Mouse (Mus musculus): ENCODE data around the gene Tyw1. TPM values are rescaled to one million over a fixed set of nuclear protein-coding genes. Genes with fewer than 3 reads are reported as not detected.
A peak's percentile ranks its signal among the peaks of the same experiment; 100 is the strongest.

Gene Tyw1
- total RNA-seq, 2 experiments from 2014 or later, result 6.7 to 13.5 TPM

DNA sequence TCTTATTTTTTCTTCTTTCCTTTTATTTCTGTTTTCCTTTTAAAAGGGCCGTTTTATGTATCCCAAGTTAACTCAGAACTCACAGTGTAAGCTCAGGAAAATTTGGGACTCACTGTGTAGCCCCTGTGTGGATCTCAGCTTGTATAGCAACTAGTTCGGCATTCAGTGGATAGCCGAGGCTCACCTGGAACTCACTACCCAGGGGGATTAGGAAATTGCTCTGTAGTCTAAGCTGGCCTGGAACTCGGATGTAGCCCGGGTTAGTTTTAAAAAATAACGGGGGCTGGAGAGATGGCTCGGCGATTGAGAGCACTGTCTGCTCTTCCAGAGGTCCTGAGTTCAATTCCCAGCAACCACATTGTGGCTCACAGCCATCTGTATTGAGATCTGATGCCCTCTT, 1.9 kb downstream of the Tyw1 start:
- ATAC-seq (replicated peaks; ENCODE audit: low FRiP score, poor library complexity, severe bottlenecking), result no peak

DNA sequence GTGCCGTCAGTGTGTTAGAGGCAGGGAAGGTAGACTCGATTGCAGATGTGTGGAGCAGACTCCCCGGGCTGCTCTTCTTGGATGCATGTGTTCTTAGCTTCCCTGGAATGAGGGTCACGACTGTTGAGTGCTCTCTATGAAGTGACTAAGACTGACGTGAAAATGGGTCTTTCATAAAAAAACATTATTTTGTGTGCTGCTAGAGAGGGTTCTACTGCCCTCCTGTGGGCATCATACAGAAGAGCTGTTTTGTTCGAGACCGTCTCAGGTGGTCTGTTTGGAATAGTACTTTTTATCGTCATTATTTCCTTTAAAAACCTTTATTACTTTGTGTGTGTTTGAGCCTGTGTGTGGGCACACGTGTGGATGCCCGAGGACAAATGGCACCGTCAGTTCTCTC, 8.0 kb downstream of the Tyw1 start:
- ATAC-seq (replicated peaks; ENCODE audit: low FRiP score, poor library complexity, severe bottlenecking), result no peak

GRCm38 (mm10) chr5:130264433-130265005, 9.1 kb downstream of the Tyw1 start:
- ATAC-seq (replicated peaks; ENCODE audit: low FRiP score, poor library complexity, severe bottlenecking), result no peak

DNA sequence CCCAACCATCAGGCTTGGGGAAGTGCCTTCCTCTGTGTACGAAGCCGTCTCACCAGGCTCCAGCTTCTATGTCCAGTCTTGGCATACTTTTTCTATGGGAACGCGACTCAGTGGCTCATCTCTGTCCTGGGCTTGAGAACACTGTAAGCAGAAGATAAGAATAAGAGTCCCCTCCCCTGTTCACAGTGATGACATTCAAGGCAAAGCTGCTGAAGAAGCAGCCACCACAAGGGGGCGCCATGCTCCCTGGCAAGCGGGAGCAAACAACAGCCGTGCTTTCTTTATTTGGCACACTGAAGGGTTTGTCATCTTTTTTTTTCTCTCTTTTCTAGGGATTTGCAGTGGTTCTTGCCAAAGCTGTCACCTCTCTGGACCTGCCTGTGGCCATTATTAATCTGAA, 11.2 kb downstream of the Tyw1 start:
- ATAC-seq (replicated peaks; ENCODE audit: low FRiP score, poor library complexity, severe bottlenecking), result peak; percentile 68

- ATAC-seq (replicated peaks; ENCODE audit: low FRiP score, poor library complexity, severe bottlenecking), result no peak
These were observed 11.9 kb downstream of the Tyw1 start for GRCm38 (mm10) chr5:130267316-130267715.

DNA sequence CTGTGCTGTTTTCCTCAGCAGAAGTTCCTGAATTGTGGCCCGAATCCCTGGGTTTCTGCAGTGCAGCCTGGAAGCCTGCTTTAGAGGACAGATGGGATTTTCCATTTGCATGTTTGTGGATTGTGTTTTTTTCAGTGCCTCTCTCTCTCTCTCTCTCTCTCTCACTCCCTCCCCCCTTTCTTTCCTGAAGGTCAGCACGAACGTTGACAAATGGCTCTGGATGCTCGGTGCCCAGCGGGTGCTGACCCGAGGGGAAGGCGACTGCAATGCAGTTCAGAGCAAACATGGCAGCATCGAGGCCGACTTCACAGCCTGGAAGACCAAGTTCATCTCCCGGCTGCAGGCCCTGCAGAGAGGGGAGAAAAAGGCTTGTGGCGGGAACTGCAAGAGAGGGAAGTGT, 13.6 kb downstream of the Tyw1 start:
- no peak for ATAC-seq (replicated peaks; ENCODE audit: low FRiP score, poor library complexity, severe bottlenecking)

- no peak for ATAC-seq (replicated peaks; ENCODE audit: low FRiP score, poor library complexity, severe bottlenecking)
These were observed 16.9 kb downstream of the Tyw1 start for GRCm38 (mm10) chr5:130272344-130272743.

DNA sequence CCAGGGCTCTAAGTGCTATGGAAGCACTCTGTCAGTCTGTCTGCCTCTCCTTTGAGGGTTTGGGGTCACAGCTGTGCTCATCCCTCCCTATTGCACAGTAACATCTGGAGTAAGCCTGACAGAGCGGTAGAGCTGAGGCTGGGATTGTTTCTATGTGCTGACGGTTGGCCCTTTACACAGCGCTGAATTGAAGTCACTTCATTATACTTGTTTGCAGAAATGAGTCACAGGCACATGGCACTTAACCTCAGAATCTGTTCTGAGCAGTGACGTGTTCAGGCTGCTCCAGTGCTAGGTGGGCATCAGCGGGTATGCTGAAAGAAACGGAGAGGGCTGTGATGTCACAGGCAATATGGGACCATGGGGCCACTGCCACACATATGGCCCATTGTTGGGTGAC, 17.6 kb downstream of the Tyw1 start:
- ATAC-seq (replicated peaks; ENCODE audit: low FRiP score, poor library complexity, severe bottlenecking), result no peak

- no peak for ATAC-seq (replicated peaks; ENCODE audit: low FRiP score, poor library complexity, severe bottlenecking)
These were observed 20.1 kb downstream of the Tyw1 start for GRCm38 (mm10) chr5:130275509-130275908.

DNA sequence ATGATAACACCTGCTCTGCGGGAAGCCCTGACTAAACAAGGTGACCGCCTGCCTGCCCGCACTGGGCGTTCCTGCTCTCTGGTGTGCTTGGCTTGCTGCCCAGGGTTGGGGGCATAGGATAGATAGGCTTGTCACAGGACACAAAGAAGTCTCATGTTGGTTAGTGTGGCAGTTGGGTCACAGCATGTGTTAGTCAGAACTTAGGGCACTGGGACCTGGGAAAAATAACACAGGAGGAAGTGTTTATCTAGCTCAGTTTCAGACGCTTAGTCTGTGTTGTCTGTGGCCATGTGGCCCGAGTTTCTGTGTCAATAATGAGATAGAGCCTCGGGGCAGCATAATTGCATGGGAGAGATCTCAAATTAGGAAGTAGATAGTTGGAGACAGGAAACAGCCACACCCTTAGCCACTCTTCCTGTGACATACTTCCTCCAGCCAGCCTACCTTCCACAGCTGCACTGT, 22.6 kb downstream of the Tyw1 start:
- no peak for ATAC-seq (replicated peaks; ENCODE audit: low FRiP score, poor library complexity, severe bottlenecking)

- no peak for ATAC-seq (replicated peaks; ENCODE audit: low FRiP score, poor library complexity, severe bottlenecking)
These were observed 27.8 kb downstream of the Tyw1 start for GRCm38 (mm10) chr5:130283079-130283732.

DNA sequence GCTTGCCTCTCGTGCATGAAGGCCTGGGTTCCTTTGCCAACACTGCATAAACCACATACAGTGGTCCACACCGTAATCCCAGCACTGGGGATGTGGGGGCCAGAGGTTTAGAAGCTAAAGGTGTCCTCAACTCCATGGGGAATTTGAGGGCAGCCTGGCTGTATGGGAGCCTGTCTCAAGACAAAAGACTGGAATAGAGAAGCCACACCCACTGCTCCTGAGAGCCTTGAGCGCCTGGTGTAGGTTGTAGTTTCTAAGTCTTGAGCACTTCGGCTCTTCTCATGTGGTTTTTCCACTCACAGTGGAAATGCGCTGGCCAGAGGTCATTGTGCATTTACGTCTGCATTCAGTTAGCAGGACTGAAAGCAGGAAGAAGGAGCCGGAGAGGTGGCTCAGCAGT, 32.7 kb downstream of the Tyw1 start:
- no peak for ATAC-seq (replicated peaks; ENCODE audit: low FRiP score, poor library complexity, severe bottlenecking)

DNA sequence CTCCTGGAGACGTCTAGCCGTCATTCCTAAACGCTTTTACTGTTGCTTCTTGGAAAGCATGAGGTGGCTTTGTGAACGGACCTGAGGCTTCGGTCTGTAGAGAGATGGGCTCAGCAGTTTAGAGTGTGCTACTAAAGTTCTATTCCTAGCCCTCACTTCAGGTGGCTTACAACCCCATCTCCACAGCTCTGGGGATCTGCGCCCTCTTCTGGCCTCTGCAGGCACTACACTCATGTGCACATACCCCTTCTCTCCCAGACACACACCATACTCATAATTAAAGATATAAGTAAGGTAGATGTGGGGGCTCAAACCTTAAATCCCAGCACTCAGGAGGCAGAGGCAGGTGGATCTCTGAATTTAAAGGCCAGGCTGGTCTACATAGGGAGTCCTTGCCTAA, 34.8 kb downstream of the Tyw1 start:
- ATAC-seq (replicated peaks; ENCODE audit: low FRiP score, poor library complexity, severe bottlenecking), result no peak

- no peak for ATAC-seq (replicated peaks; ENCODE audit: low FRiP score, poor library complexity, severe bottlenecking)
These were observed 35.4 kb downstream of the Tyw1 start for GRCm38 (mm10) chr5:130290775-130291174.

GRCm38 (mm10) chr5:130292976-130293375, 37.6 kb downstream of the Tyw1 start:
- no peak for ATAC-seq (replicated peaks; ENCODE audit: low FRiP score, poor library complexity, severe bottlenecking)

DNA sequence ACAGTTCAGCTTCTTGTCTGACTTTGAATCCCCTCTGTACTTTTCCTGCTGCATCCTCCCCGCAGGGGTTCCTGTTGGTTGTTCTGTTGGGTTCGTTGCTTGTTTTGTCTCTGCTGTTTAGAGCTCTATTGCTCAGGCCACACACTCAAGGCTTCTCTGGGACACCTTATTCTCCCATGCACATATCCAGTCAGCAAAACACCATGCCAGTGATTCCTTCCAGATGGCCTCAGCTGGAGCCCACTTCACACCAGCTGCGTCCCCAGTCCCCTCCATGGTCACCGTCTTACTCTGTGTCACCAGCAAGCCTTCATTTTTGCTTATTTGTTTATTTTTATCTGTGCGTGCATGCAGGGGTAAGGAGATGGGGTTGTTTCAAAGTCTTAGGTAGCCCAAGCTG, 38.5 kb downstream of the Tyw1 start:
- ATAC-seq (replicated peaks; ENCODE audit: low FRiP score, poor library complexity, severe bottlenecking), result no peak

GRCm38 (mm10) chr5:130294598-130294997, 39.2 kb downstream of the Tyw1 start:
- no peak for ATAC-seq (replicated peaks; ENCODE audit: low FRiP score, poor library complexity, severe bottlenecking)

DNA sequence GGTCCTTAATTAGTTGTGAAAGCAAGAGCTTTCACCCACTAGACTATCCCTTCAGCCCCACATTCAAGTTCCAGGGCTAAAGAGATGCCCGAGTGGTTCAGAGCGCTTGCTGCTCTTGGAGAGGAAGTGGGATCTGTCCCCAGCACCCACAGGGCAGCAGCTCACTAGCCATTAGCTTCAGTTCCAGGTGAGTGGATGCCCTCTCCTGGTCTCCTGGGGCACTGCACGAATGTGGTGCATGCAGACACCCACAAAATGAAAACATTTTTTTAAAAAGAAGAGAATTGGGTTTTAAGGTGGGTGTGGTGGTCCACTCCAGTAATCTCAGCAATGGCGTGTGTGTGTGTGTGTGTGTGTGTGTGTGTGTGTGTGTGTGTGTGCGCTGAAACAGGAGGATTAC, 40.7 kb downstream of the Tyw1 start:
- ATAC-seq (replicated peaks; ENCODE audit: low FRiP score, poor library complexity, severe bottlenecking), result no peak

DNA sequence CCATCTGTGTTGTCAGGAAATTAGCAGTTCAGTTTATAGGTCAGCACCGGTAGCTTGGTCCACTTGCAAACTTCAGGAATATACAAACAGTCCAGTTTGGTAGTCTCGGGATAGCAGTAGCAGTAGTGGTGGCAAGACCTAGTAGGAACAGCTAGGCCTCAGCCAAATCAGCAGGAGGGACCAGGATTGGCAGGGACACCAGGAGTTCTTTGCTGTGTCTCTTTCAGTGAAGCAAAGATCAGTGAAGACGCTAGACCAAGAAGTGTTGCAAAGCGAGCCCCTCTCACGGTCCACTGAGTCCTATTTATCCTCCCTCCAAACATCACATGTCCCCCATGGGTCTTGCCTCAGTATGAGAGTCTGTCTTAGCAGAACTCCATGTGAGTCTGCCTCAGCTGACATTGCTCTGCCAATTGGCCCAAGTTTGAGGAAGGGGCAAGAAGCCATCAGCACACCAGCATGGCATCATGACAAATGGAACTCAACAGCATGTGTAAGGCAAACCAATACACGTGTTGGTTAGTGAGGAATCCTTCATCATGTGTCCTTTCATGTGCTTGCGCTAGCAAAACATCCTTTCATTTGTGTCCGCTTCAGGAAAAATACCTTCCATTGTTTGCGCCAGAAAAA, 43.5 kb downstream of the Tyw1 start:
- no peak for ATAC-seq (replicated peaks; ENCODE audit: low FRiP score, poor library complexity, severe bottlenecking)

- ATAC-seq (replicated peaks; ENCODE audit: low FRiP score, poor library complexity, severe bottlenecking), result no peak
These were observed 44.1 kb downstream of the Tyw1 start for GRCm38 (mm10) chr5:130299526-130299925.

- ATAC-seq (replicated peaks; ENCODE audit: low FRiP score, poor library complexity, severe bottlenecking), result no peak
These were observed 48.2 kb downstream of the Tyw1 start for GRCm38 (mm10) chr5:130303611-130304010.

All from erythroid progenitor cell, adult 5-6 weeks (primary cell).